Mouse (Mus musculus) stomach, postnatal 0 days (tissue): ENCODE measurements around the gene Cdk20. TPM values are rescaled to one million over a fixed set of nuclear protein-coding genes. Genes with fewer than 3 reads are reported as not detected.

ENCODE experiments used
- ATAC-seq: fragments of 200-750 bp; cut with Nextera tagmentation; 2 replicates; pipeline ENCODE4 v1.8.0; 2017; ENCODE audit not compliant: low FRiP score, low TSS enrichment
- DNase-seq: peaks from one replicate; pipeline ENCODE4 v3.0.0-alpha.2; 2016; ENCODE audit warnings: low spot score
- H3K27ac ChIP-seq: fragments of 300-500 bp; sonication (generic); replicated peaks from 2 replicates; pipeline ENCODE4 v1.5.1; 2014; ENCODE audit warnings: mild to moderate bottlenecking, control low read depth
- H3K27me3 ChIP-seq: fragments of 300-500 bp; sonication (generic); 2 replicates; pipeline ENCODE4 v1.6.1; 2014; ENCODE audit warnings: low read length; ENCODE audit not compliant: control insufficient read depth, insufficient read depth
- H3K36me3 ChIP-seq: fragments of 300-500 bp; sonication (generic); 2 replicates; pipeline ENCODE4 v1.6.1; 2014; ENCODE audit warnings: low read length, mixed read lengths; ENCODE audit not compliant: control insufficient read depth, insufficient read depth
- H3K4me1 ChIP-seq: fragments of 300-500 bp; sonication (generic); replicated peaks from 2 replicates; pipeline ENCODE4 v1.6.1; 2014; ENCODE audit warnings: antibody characterized with exemption; ENCODE audit not compliant: control insufficient read depth, insufficient read depth
- H3K4me2 ChIP-seq: fragments of 300-500 bp; sonication (generic); replicated peaks from 2 replicates; pipeline ENCODE4 v1.6.1; 2014; ENCODE audit warnings: low read depth, mild to moderate bottlenecking, control low read depth, moderate library complexity
- H3K4me3 ChIP-seq: fragments of 300-500 bp; sonication (generic); 2 replicates; pipeline ENCODE4 v1.5.1; 2014; ENCODE audit warnings: low read depth, low read length, control low read depth
- H3K9ac ChIP-seq: fragments of 300-500 bp; sonication (generic); 2 replicates; pipeline ENCODE4 v1.6.1; 2014; ENCODE audit warnings: mild to moderate bottlenecking, low read length, control low read depth, mixed read lengths
- H3K9me3 ChIP-seq: fragments of 300-500 bp; sonication (generic); 2 replicates; pipeline ENCODE4 v1.6.1; 2016; ENCODE audit warnings: low read length; ENCODE audit not compliant: control insufficient read depth
- CTCF ChIP-seq: IDR thresholded peaks from 2 replicates; pipeline ENCODE4 v1.5.1; 2016; ENCODE audit warnings: antibody characterized with exemption, low read depth, mild to moderate bottlenecking, moderate library complexity
- EP300 ChIP-seq: optimal IDR thresholded peaks from 2 replicates; pipeline ENCODE3; 2016; ENCODE audit warnings: antibody characterized with exemption
- WGBS: fragments of 180-500 bp; shearing (Covaris S2); extraction: QIAGEN DNeasy Blood & Tissue Kit; methylation state at CpG from one replicate; pipeline ENCODE4 v1.1.7; 2014; 5-methylcytosine and 5-hydroxymethylcytosine counted together
- polyA plus RNA-seq: library from polyadenylated mRNA; unstranded; fragments of >200 nt; fragmentation: Nextera tagmentation; extraction: Ambion mirVana; gene quantifications from 2 replicates; pipeline ENCODE4 v1.2.1, GENCODE M21; 2015

Cdk20 gene
- polyA plus RNA-seq, 1 experiment from 2014 or later = 5.3 TPM

DNA sequence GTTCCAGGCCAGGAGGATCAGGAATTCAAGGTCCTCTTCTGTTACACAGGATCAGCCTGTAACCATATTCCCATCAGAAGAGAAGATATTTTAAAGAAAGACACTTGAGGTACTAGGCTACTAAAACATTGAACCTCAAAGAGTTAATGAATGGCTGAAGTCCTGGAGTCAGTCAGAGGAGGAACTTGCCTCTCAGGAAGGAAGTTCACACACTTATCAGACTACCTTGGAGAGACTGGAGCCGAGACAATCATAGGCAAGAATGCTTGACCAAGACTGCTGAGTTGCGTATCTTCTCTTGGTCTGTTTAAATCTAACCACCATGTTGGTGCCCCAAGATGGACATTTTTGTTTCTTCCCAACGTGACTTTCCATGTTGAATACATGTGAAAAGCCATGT is 32.2 kb upstream of the Cdk20 start:
- Histone ChIP-seq H3K9me3 (no peaks in the 10 kb centered on the region), H3K4me1 (no peaks in the 10 kb centered on the region), H3K4me3 (no peak overlapping the region), H3K27ac (no peak overlapping the region), H3K4me2 (no peak overlapping the region), H3K27me3 (no peaks in the 10 kb centered on the region; the same call in 1 of the 2 replicates), H3K9ac (no peak overlapping the region), H3K36me3 (no peaks in the 10 kb centered on the region)
- DNase-seq = no peak
- ATAC-seq = no peak
- no peak for TF ChIP-seq CTCF
- TF ChIP-seq EP300 = no peak
- WGBS = 76% methylated on average over 3 of the region's 3 CpGs

DNA sequence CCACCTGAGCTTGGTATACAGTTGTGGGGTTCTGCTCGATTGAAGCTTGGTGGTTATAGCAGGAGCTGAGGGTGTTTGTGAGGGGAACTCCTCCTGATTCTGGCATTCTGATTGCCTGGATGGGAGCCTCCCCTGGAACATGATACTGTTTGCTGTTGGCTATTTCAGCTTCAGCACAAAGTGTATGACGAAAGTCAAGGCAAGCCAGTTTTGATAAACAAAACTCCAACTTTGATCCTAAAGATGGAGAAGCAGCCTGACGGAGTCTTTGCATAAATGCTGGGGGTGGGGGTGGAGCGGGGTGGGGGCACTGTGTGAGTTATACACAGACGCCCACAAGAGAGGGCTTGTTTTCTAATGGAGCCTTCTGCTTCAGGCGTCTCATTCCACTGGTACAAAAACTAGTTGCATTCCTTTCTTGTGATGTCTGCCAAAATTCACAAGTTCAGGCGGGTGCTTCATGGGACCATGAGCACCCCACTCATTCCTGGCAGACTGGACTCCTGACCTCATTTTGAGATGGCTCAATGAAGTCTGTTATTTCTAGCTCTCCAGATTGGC is 31.2 kb upstream of the Cdk20 start:
- ATAC-seq (peak; percentile 77), DNase-seq (peak; percentile 15)
- Histone ChIP-seq H3K4me3 (no peak overlapping the region), H3K9ac (no peak overlapping the region), H3K4me1 (no peaks in the 10 kb centered on the region), H3K4me2 (0 out of 2 replicates have a peak overlapping the region, but pooled peaks have one; percentile 11), H3K27ac (peak overlapping the region; percentile 53), H3K27me3 (no peaks in the 10 kb centered on the region; the same call in 1 of the 2 replicates), H3K9me3 (no peaks in the 10 kb centered on the region), H3K36me3 (no peaks in the 10 kb centered on the region)
- WGBS = 21% methylated on average over 7 of the region's 7 CpGs
- TF ChIP-seq EP300 (no peak), CTCF (no peak)

DNA sequence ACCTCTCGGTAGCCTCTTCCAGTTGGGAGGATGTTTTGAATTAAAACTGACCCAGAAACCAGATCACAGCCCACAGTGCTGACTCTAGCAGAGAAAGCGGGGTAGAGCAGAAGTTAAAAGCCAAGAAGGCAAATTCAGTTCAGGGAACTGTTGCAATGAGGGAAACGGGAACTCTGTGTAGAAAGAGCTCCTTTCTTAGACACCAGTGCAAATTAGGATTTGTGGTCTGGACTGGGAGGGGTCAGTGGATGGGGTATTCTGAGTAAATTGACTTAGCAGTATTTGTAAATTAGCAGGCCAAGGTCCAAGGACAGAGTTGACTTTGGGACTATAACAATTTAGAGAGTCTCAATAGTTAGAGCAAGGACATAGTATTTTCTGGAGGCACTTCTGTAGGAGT is 30.1 kb upstream of the Cdk20 start:
- no peaks in the 10 kb centered on the region for H3K36me3 ChIP-seq
- no peak overlapping the region for H3K4me3 ChIP-seq
- H3K9ac ChIP-seq = no peak overlapping the region
- WGBS = 50% methylated on average over 3 of the region's 3 CpGs
- H3K9me3 ChIP-seq = no peaks in the 10 kb centered on the region
- H3K4me1 ChIP-seq = no peaks in the 10 kb centered on the region
- H3K4me2 ChIP-seq = no peak overlapping the region
- TF ChIP-seq EP300 (no peak), CTCF (no peak)
- no peak overlapping the region; the same call in 1 of the 2 replicates for H3K27ac ChIP-seq
- ATAC-seq (no peak; the same call in 1 of the 2 replicates), DNase-seq (no peak)
- H3K27me3 ChIP-seq = no peaks in the 10 kb centered on the region; the same call in 1 of the 2 replicates

DNA sequence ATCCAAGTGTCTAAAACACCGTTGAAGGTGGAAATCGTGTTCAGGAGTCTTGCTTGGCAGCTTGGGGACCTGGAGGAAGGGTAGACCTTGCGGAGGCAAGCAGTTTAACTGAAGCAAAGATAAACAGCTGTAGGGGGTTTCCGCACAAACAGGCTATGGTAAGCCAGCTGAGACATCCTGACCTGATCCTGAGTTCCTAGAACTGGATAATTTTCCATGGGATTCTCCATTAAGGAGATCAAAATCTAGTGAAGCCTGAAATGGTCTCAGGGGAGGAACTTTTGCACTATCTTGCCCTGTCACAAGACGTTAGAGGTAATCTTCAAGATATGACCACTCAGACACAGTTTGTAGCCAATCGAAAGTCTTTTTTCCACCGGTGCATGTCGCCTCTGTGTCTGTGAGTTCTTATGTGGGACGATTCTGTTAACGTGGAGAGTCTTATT is 29.6 kb upstream of the Cdk20 start:
- Histone ChIP-seq H3K36me3 (no peaks in the 10 kb centered on the region), H3K4me1 (no peaks in the 10 kb centered on the region), H3K4me2 (no peak overlapping the region), H3K9ac (no peak overlapping the region), H3K27ac (no peak overlapping the region; the same call in 1 of the 2 replicates), H3K27me3 (no peaks in the 10 kb centered on the region; the same call in 1 of the 2 replicates), H3K4me3 (no peak overlapping the region), H3K9me3 (no peaks in the 10 kb centered on the region)
- TF ChIP-seq EP300 = no peak
- no peak for TF ChIP-seq CTCF
- DNase-seq = no peak
- WGBS = 78% methylated on average over 10 of the region's 10 CpGs
- ATAC-seq = no peak

DNA sequence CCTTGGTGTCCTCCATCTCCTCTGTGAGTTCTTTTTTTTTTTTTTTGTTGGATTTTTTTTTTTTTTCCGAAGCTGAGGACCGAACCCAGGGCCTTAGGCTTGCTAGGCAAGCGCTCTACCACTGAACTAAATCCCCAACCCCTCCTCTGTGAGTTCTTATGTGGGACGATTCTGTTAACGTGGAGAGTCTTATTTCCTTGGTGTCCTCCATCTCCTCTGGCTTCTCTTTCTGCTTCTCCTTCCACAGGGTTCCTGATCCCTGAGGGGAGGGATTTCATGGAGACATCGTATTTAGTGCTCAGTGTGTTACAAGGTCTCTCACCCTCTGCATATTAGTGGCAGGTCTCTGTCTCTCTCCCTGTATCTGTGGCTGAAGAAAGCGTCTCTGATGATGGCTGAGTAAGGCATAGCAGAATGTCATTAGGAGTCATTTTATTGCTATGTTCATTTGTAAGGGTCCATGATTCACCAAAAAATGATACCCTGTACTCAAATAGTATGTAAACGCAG is 29.1 kb upstream of the Cdk20 start:
- 93% methylated on average over 8 of the region's 8 CpGs for WGBS
- no peak for DNase-seq
- H3K4me1 ChIP-seq = no peaks in the 10 kb centered on the region

DNA sequence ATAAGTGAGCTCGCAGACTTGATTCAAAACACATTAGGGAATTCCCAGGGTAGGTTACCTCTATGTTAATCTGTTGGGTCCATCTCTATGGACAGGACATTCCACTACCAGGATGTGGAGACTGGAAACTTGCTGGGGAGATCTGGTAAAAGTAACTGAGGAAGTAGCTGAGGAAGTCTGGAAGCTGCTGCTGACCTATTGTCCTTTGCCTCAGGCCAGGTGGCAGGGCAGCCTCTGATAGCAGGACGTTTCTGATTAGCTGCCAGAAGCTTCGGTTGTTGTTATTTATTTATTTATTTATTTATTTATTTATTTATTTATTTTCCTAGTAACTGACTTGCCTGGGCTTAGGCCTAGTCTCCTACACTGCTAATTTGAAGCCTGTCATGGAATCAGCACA is 28.6 kb upstream of the Cdk20 start:
- TF ChIP-seq CTCF (no peak), EP300 (no peak)
- Histone ChIP-seq H3K36me3 (no peaks in the 10 kb centered on the region), H3K9ac (no peak overlapping the region), H3K4me2 (no peak overlapping the region), H3K27ac (no peak overlapping the region), H3K4me3 (no peak overlapping the region), H3K9me3 (no peaks in the 10 kb centered on the region), H3K4me1 (no peaks in the 10 kb centered on the region), H3K27me3 (no peaks in the 10 kb centered on the region; the same call in 1 of the 2 replicates)
- no peak for ATAC-seq
- WGBS = 64% methylated on average over 3 of the region's 3 CpGs
- DNase-seq = no peak

More for the DNA sequence above, 29.1 kb upstream of the Cdk20 start:
- H3K9me3 ChIP-seq = no peaks in the 10 kb centered on the region
- no peak for TF ChIP-seq EP300
- no peak for TF ChIP-seq CTCF
- H3K4me2 ChIP-seq = no peak overlapping the region
- H3K9ac ChIP-seq = no peak overlapping the region
- no peak overlapping the region for H3K27ac ChIP-seq
- no peaks in the 10 kb centered on the region for H3K36me3 ChIP-seq
- no peak for ATAC-seq
- no peak overlapping the region for H3K4me3 ChIP-seq
- H3K27me3 ChIP-seq = no peaks in the 10 kb centered on the region; the same call in 1 of the 2 replicates
